Mouse (Mus musculus) CH12.LX (cell line): ENCODE data around the gene Lman1l. TPM values are rescaled to one million over a fixed set of nuclear protein-coding genes. Genes with fewer than 3 reads are reported as not detected.

ENCODE experiments used
- DNase-seq: peaks from one replicate; pipeline ENCODE4 v3.0.0-alpha.2; 2013; ENCODE audit errors: extremely low read depth
- H3K27ac ChIP-seq: 2 replicates; pipeline ENCODE4 v1.5.1; 2012; ENCODE audit warnings: low read depth, mild to moderate bottlenecking, control low read depth, moderate library complexity; ENCODE audit not compliant: insufficient read depth
- H3K27me3 ChIP-seq: replicated peaks from 2 replicates; pipeline ENCODE3; 2012; ENCODE audit warnings: inconsistent platforms
- H3K36me3 ChIP-seq, 2 experiments: replicated peaks in 1 of 2; 2 replicates each; pipeline versions ENCODE3 to v1.6.1; 2012; ENCODE audit warnings: inconsistent platforms in 1 of 2, low read length in 1 of 2, mild to moderate bottlenecking in 1 of 2, mixed read lengths in 1 of 2, moderate library complexity in 1 of 2; ENCODE audit not compliant: control insufficient read depth in 1 of 2, insufficient read depth in 1 of 2
- H3K4me1 ChIP-seq, 2 experiments: 2 replicates each; pipeline ENCODE4 v1.6.1; 2012; ENCODE audit warnings: inconsistent platforms in 1 of 2, moderate library complexity in 1 of 2; ENCODE audit not compliant: insufficient read depth in 2 of 2, control insufficient read depth in 1 of 2
- H3K4me2 ChIP-seq: 2 replicates; pipeline ENCODE4 v1.6.1; 2012; ENCODE audit warnings: low read depth, mild to moderate bottlenecking, control low read depth; ENCODE audit not compliant: poor library complexity, insufficient read depth, severe bottlenecking
- H3K4me3 ChIP-seq, 3 experiments: fragments of 150-350 bp in 1 of 3; sonication (generic) in 1 of 3; replicated peaks in 1 of 3; 2 replicates each; pipeline versions ENCODE3 to v1.5.1; 2011 to 2012; ENCODE audit warnings: low read depth in 2 of 3, low read length in 2 of 3, mild to moderate bottlenecking in 2 of 3, moderate library complexity in 2 of 3, control low read depth in 1 of 3, improper control_type of control experiment in 1 of 3, inconsistent platforms in 1 of 3, mixed read lengths in 1 of 3; ENCODE audit not compliant: poor library complexity in 1 of 3
- H3K79me2 ChIP-seq: replicated peaks from 2 replicates; pipeline ENCODE4 v1.6.1; 2012; ENCODE audit warnings: mild to moderate bottlenecking, moderate library complexity; ENCODE audit not compliant: control insufficient read depth, poor library complexity, insufficient read depth, severe bottlenecking; ENCODE audit errors: extremely low read depth
- H3K9ac ChIP-seq: 2 replicates; pipeline ENCODE4 v1.6.1; 2012; ENCODE audit warnings: low read depth, mild to moderate bottlenecking, control low read depth, moderate library complexity; ENCODE audit not compliant: insufficient read depth
- H3K9me3 ChIP-seq: replicated peaks from 2 replicates; pipeline ENCODE3; 2012; ENCODE audit warnings: low read length, inconsistent platforms, mixed read lengths
- CTCF ChIP-seq, 2 experiments: IDR thresholded peaks in 1 of 2; conservative IDR thresholded peaks in 1 of 2; 2 replicates each; pipeline ENCODE4 v1.5.1; 2011 to 2012; ENCODE audit warnings: low read depth in 2 of 2, low read length in 2 of 2, improper control_type of control experiment in 1 of 2, inconsistent platforms in 1 of 2, mild to moderate bottlenecking in 1 of 2, moderate library complexity in 1 of 2
- EP300 ChIP-seq: IDR thresholded peaks from 2 replicates; pipeline ENCODE4 v1.6.1; 2011; ENCODE audit warnings: low read length, improper control_type of control experiment
- ETS1 ChIP-seq: conservative IDR thresholded peaks from 2 replicates; pipeline ENCODE4 v1.6.1; 2012; ENCODE audit warnings: low read depth, mild to moderate bottlenecking, inconsistent platforms, low read length, improper control_type of control experiment, moderate library complexity
- GABPA ChIP-seq: IDR thresholded peaks from 2 replicates; pipeline ENCODE4 v1.6.1; 2012; ENCODE audit warnings: low read depth, low read length, improper control_type of control experiment, inconsistent platforms; ENCODE audit not compliant: insufficient replicate concordance
- JUND ChIP-seq: conservative IDR thresholded peaks from 2 replicates; pipeline ENCODE4 v1.6.1; 2011; ENCODE audit warnings: low read depth, low read length, improper control_type of control experiment
- KAT2A ChIP-seq: IDR thresholded peaks from 2 replicates; pipeline ENCODE4 v1.6.1; 2012; ENCODE audit warnings: low read length, improper control_type of control experiment, inconsistent platforms; ENCODE audit not compliant: insufficient replicate concordance
- MAFK ChIP-seq: IDR thresholded peaks from 2 replicates; pipeline ENCODE4 v1.6.1; 2011; ENCODE audit warnings: low read length, improper control_type of control experiment; ENCODE audit not compliant: insufficient replicate concordance
- MXI1 ChIP-seq: IDR thresholded peaks from 2 replicates; pipeline ENCODE4 v1.6.1; 2011; ENCODE audit warnings: mild to moderate bottlenecking, low read depth, low read length, improper control_type of control experiment
- NELFE ChIP-seq: IDR thresholded peaks from 2 replicates; pipeline ENCODE4 v1.6.1; 2011; ENCODE audit warnings: low read depth, low read length, improper control_type of control experiment
- NRF1 ChIP-seq: IDR thresholded peaks from 2 replicates; pipeline ENCODE4 v1.6.1; 2014; ENCODE audit warnings: low read depth, mild to moderate bottlenecking, inconsistent platforms, low read length, improper control_type of control experiment, moderate library complexity
- POLR2A ChIP-seq: IDR thresholded peaks from 2 replicates; pipeline ENCODE4 v1.6.1; 2011; ENCODE audit warnings: low read depth, mild to moderate bottlenecking, improper control_type of control experiment, low read length
- RAD21 ChIP-seq: IDR thresholded peaks from 2 replicates; pipeline ENCODE4 v1.6.1; 2011; ENCODE audit warnings: low read depth, mild to moderate bottlenecking, low read length, improper control_type of control experiment, moderate library complexity
- SMC3 ChIP-seq: IDR thresholded peaks from 2 replicates; pipeline ENCODE4 v1.6.1; 2011; ENCODE audit warnings: low read depth, low read length, improper control_type of control experiment
- TBP ChIP-seq: conservative IDR thresholded peaks from 2 replicates; pipeline ENCODE4 v1.6.1; 2011; ENCODE audit warnings: low read depth, low read length, improper control_type of control experiment
- TCF12 ChIP-seq: IDR thresholded peaks from 2 replicates; pipeline ENCODE4 v1.6.1; 2014; ENCODE audit warnings: low read depth, mild to moderate bottlenecking, inconsistent platforms, low read length, improper control_type of control experiment
- USF1 ChIP-seq: IDR thresholded peaks from 2 replicates; pipeline ENCODE4 v1.6.1; 2014; ENCODE audit warnings: low read depth, mild to moderate bottlenecking, inconsistent platforms, low read length, improper control_type of control experiment
- USF2 ChIP-seq: conservative IDR thresholded peaks from 2 replicates; pipeline ENCODE4 v1.6.1; 2011; ENCODE audit warnings: low read depth, low read length, improper control_type of control experiment
- ZC3H11A ChIP-seq: IDR thresholded peaks from 2 replicates; pipeline ENCODE4 v1.6.1; 2012; ENCODE audit warnings: low read depth, mild to moderate bottlenecking, inconsistent platforms, low read length, improper control_type of control experiment
- ZNF384 ChIP-seq: IDR thresholded peaks from 2 replicates; pipeline ENCODE4 v1.6.1; 2012; ENCODE audit warnings: low read depth, low read length, improper control_type of control experiment, inconsistent platforms
- dilution Hi-C: fragments of 300-500 bp; cut with MboI; formaldehyde crosslinking; loops from 2 replicates; pipeline ENCODE4 v1.14.3; 2020; ENCODE audit warnings: low sequenced_read_pairs; ENCODE audit not compliant: extremely low pct_unique_long_range_greater_than_20kb, extremely low pct_ligation_motif_present
- in situ Hi-C: fragments of 300-500 bp; cut with MboI; formaldehyde crosslinking; loops from 3 replicates; pipeline ENCODE4 v1.14.3; 2019; ENCODE audit warnings: low sequenced_read_pairs, low pct_ligation_motif_present, low pct_unique_long_range_greater_than_20kb, mixed read lengths
- polyA plus RNA-seq: library from polyadenylated mRNA; unstranded; fragments of >175 nt; gene quantifications from 2 replicates; pipeline ENCODE4 v1.2.1, GENCODE M21; 2012; ENCODE audit warnings: low read depth; ENCODE audit not compliant: insufficient read length
- total RNA-seq, 2 experiments: library from RNA; depleted of rRNA; stranded (reverse); fragments of 300-350 nt in 1 of 2; fragments of >200 nt in 1 of 2; gene quantifications; 2 replicates each; pipeline ENCODE4 v1.2.3; 2012 to 2014

Lman1l gene
- total and polyA plus RNA-seq, 3 experiments = 0.19 TPM; not detected in 2

- Histone ChIP-seq H3K9ac (no peak overlapping the region), H3K79me2 (no peaks in the 10 kb centered on the region), H3K4me1 (no peaks in the 10 kb centered on the region; a peak in 1 of 4 replicates), H3K9me3 (peaks cover 5% of the 10 kb centered on the region), H3K36me3 (no peaks in the 10 kb centered on the region), H3K4me3 (no peak overlapping the region), H3K27ac (no peak overlapping the region), H3K4me2 (no peak overlapping the region), H3K27me3 (peaks cover 7% of the 10 kb centered on the region)
- in situ Hi-C loops (no loop called here), dilution Hi-C loops (no loop called here)
- no peak for DNase-seq
- TF ChIP-seq ZC3H11A (no peak), USF2 (no peak), GABPA (no peak), EP300 (no peak), NELFE (no peak), NRF1 (no peak), KAT2A (no peak), ZNF384 (no peak), ETS1 (no peak), MXI1 (no peak), CTCF (conservative IDR thresholded peaks at IDR 0.05 in 1 of 2, IDR thresholded peaks at IDR 0.05 in 1 of 2; ENCODE audit: low read depth in 2 of 2, low read length in 2 of 2) (no peak), RAD21 (no peak), SMC3 (no peak), JUND (no peak), USF1 (no peak)
Observed at GRCm38 (mm10) chr9:57661552-57661951, 41.0 kb upstream of the Lman1l start.

GRCm38 (mm10) chr9:57660501-57660900 lies 39.9 kb upstream of the Lman1l start:
- dilution Hi-C loops (no loop called here), in situ Hi-C loops (no loop called here)
- H3K36me3 ChIP-seq = no peaks in the 10 kb centered on the region
- no peak overlapping the region for H3K4me3 ChIP-seq
- H3K4me2 ChIP-seq = no peak overlapping the region
- peaks cover 6% of the 10 kb centered on the region for H3K27me3 ChIP-seq
- H3K9ac ChIP-seq = no peak overlapping the region
- no peak overlapping the region for H3K27ac ChIP-seq
- H3K79me2 ChIP-seq = no peaks in the 10 kb centered on the region
- TF ChIP-seq TCF12 = no peak
- no peak for TF ChIP-seq TBP
- TF ChIP-seq MAFK = no peak
- TF ChIP-seq POLR2A = no peak
- TF ChIP-seq ZC3H11A = no peak
- TF ChIP-seq EP300 = no peak
- no peak for DNase-seq
- peaks cover 0 to 7% of the 10 kb centered on the region in 2 experiments; a peak in 2 of 4 replicates for H3K4me1 ChIP-seq
- peaks cover 5% of the 10 kb centered on the region for H3K9me3 ChIP-seq
